Mouse (Mus musculus): Measurements from ENCODE around the gene Rapgef5. TPM values are rescaled to one million over a fixed set of nuclear protein-coding genes. Genes with fewer than 3 reads are reported as not detected.

Gene Rapgef5
- total and polyA plus RNA-seq, 3 experiments: 4.2 to 6.8 (median 4.8) TPM

GRCm38 (mm10) chr12:117684788-117685187 is 168.5 kb downstream of the Rapgef5 start:
- Histone ChIP-seq H3K27me3 (replicated peaks) (no peaks in the 10 kb centered on the region), H3K4me2 (ENCODE audit: insufficient read depth, low read depth, poor library complexity, severe bottlenecking) (no peak overlapping the region), H3K79me2 (replicated peaks; ENCODE audit: control insufficient read depth, extremely low read depth, insufficient read depth, poor library complexity, severe bottlenecking) (no peaks in the 10 kb centered on the region), H3K36me3 (replicated peaks in 1 of 2; ENCODE audit: control insufficient read depth in 1 of 2, insufficient read depth in 1 of 2, low read length in 1 of 2) (peaks cover 0 to 5% of the 10 kb centered on the region in 2 experiments), H3K9me3 (replicated peaks; ENCODE audit: low read length) (no peaks in the 10 kb centered on the region), H3K4me1 (ENCODE audit: control insufficient read depth in 1 of 2, insufficient read depth in 2 of 2) (peaks cover 19 to 20% of the 10 kb centered on the region in 2 experiments), H3K27ac (ENCODE audit: insufficient read depth, low read depth) (no peak overlapping the region), H3K9ac (ENCODE audit: insufficient read depth, low read depth) (no peak overlapping the region), H3K4me3 (replicated peaks in 1 of 3; ENCODE audit: low read depth in 2 of 3, low read length in 2 of 3, poor library complexity in 1 of 3) (no peak overlapping the region)
- in situ Hi-C loops (cut with MboI; ENCODE audit: low pct_ligation_motif_present, low pct_unique_long_range_greater_than_20kb, low sequenced_read_pairs) (no loop called here), dilution Hi-C loops (cut with MboI; ENCODE audit: extremely low pct_ligation_motif_present, extremely low pct_unique_long_range_greater_than_20kb, low sequenced_read_pairs) (no loop called here)
- DNase-seq (ENCODE audit: extremely low read depth): no peak
- TF ChIP-seq ETS1 (conservative IDR thresholded peaks at IDR 0.05; ENCODE audit: low read depth, low read length): no peak
- TF ChIP-seq ZNF384 (IDR thresholded peaks at IDR 0.05; ENCODE audit: low read depth, low read length): no peak
- TF ChIP-seq CHD1 (IDR thresholded peaks at IDR 0.05; ENCODE audit: low read depth, low read length): no peak
- no peak for TF ChIP-seq MAFK (IDR thresholded peaks at IDR 0.05; ENCODE audit: insufficient replicate concordance, low read length)
- no peak for TF ChIP-seq MEF2A (IDR thresholded peaks at IDR 0.05; ENCODE audit: borderline replicate concordance, low read depth, low read length)
- no peak for TF ChIP-seq CTCF (conservative IDR thresholded peaks at IDR 0.05 in 1 of 2, IDR thresholded peaks at IDR 0.05 in 1 of 2; ENCODE audit: low read depth in 2 of 2, low read length in 2 of 2)
- TF ChIP-seq MXI1 (IDR thresholded peaks at IDR 0.05; ENCODE audit: low read depth, low read length): no peak
- no peak for TF ChIP-seq RAD21 (IDR thresholded peaks at IDR 0.05; ENCODE audit: low read depth, low read length)
- TF ChIP-seq HCFC1 (IDR thresholded peaks at IDR 0.05; ENCODE audit: low read depth, low read length): no peak
- TF ChIP-seq RCOR1 (conservative IDR thresholded peaks at IDR 0.05; ENCODE audit: low read depth, low read length): no peak
- no peak for TF ChIP-seq MYC (IDR thresholded peaks at IDR 0.05; ENCODE audit: low read depth, low read length)
- TF ChIP-seq JUN (IDR thresholded peaks at IDR 0.05; ENCODE audit: insufficient read depth, low read depth, low read length): no peak
- no peak for TF ChIP-seq POLR2A (IDR thresholded peaks at IDR 0.05; ENCODE audit: low read depth, low read length)
- no peak for TF ChIP-seq E2F4 (IDR thresholded peaks at IDR 0.05; ENCODE audit: insufficient replicate concordance, low read depth, low read length)
- TF ChIP-seq POLR2AphosphoS2 (IDR thresholded peaks at IDR 0.05; ENCODE audit: low read depth, low read length): no peak
- TF ChIP-seq TCF12 (IDR thresholded peaks at IDR 0.05; ENCODE audit: low read depth, low read length): no peak
- TF ChIP-seq NELFE (IDR thresholded peaks at IDR 0.05; ENCODE audit: low read depth, low read length): no peak

GRCm38 (mm10) chr12:117685336-117685735 is 169.1 kb downstream of the Rapgef5 start:
- no peaks in the 10 kb centered on the region for H3K79me2 ChIP-seq (replicated peaks; ENCODE audit: control insufficient read depth, extremely low read depth, insufficient read depth, poor library complexity, severe bottlenecking)
- no peak overlapping the region for H3K4me2 ChIP-seq (ENCODE audit: insufficient read depth, low read depth, poor library complexity, severe bottlenecking)
- H3K4me1 ChIP-seq (ENCODE audit: control insufficient read depth in 1 of 2, insufficient read depth in 2 of 2): peaks cover 19 to 20% of the 10 kb centered on the region in 2 experiments
- no peak overlapping the region for H3K27ac ChIP-seq (ENCODE audit: insufficient read depth, low read depth)
- H3K36me3 ChIP-seq (replicated peaks in 1 of 2; ENCODE audit: control insufficient read depth in 1 of 2, insufficient read depth in 1 of 2, low read length in 1 of 2): peaks cover 0 to 5% of the 10 kb centered on the region in 2 experiments
- no peaks in the 10 kb centered on the region for H3K9me3 ChIP-seq (replicated peaks; ENCODE audit: low read length)
- no peak overlapping the region for H3K9ac ChIP-seq (ENCODE audit: insufficient read depth, low read depth)
- in situ Hi-C loops (cut with MboI; ENCODE audit: low pct_ligation_motif_present, low pct_unique_long_range_greater_than_20kb, low sequenced_read_pairs): no loop called here
- dilution Hi-C loops (cut with MboI; ENCODE audit: extremely low pct_ligation_motif_present, extremely low pct_unique_long_range_greater_than_20kb, low sequenced_read_pairs): no loop called here
- no peaks in the 10 kb centered on the region for H3K27me3 ChIP-seq (replicated peaks)
- H3K4me3 ChIP-seq (replicated peaks in 1 of 3; ENCODE audit: low read depth in 2 of 3, low read length in 2 of 3, poor library complexity in 1 of 3): no peak overlapping the region
- no peak for DNase-seq (ENCODE audit: extremely low read depth)
- TF ChIP-seq MEF2A (IDR thresholded peaks at IDR 0.05; ENCODE audit: borderline replicate concordance, low read depth, low read length) (no peak), NELFE (IDR thresholded peaks at IDR 0.05; ENCODE audit: low read depth, low read length) (no peak), MXI1 (IDR thresholded peaks at IDR 0.05; ENCODE audit: low read depth, low read length) (no peak), ETS1 (conservative IDR thresholded peaks at IDR 0.05; ENCODE audit: low read depth, low read length) (no peak), RCOR1 (conservative IDR thresholded peaks at IDR 0.05; ENCODE audit: low read depth, low read length) (no peak), RAD21 (IDR thresholded peaks at IDR 0.05; ENCODE audit: low read depth, low read length) (no peak), ZNF384 (IDR thresholded peaks at IDR 0.05; ENCODE audit: low read depth, low read length) (no peak), PAX5 (IDR thresholded peaks at IDR 0.05; ENCODE audit: low read length) (no peak), ZMIZ1 (IDR thresholded peaks at IDR 0.05; ENCODE audit: low read depth, low read length) (no peak), MYC (IDR thresholded peaks at IDR 0.05; ENCODE audit: low read depth, low read length) (no peak), POLR2A (IDR thresholded peaks at IDR 0.05; ENCODE audit: low read depth, low read length) (no peak)

Data from CH12.LX (cell line).